Mouse (Mus musculus) kidney, embryonic 14.5 days (tissue): ENCODE measurements around the gene Lrrc36. TPM values are rescaled to one million over a fixed set of nuclear protein-coding genes. Genes with fewer than 3 reads are reported as not detected.
A peak's percentile ranks its signal among the peaks of the same experiment; 100 is the strongest.

Experiments
- ATAC-seq: fragments of 200-750 bp; cut with Nextera tagmentation; 2 replicates; pipeline ENCODE4 v1.8.0; 2017; ENCODE audit warnings: moderate number of reproducible peaks, mild to moderate bottlenecking, moderate TSS enrichment, moderate library complexity; ENCODE audit not compliant: low FRiP score, low TSS enrichment
- H3K27ac ChIP-seq: fragments of 300-500 bp; sonication (generic); 2 replicates; pipeline ENCODE4 v1.5.1; 2014; ENCODE audit warnings: low read depth, mild to moderate bottlenecking, low read length, moderate library complexity, mixed read lengths
- H3K27me3 ChIP-seq: fragments of 300-500 bp; sonication (generic); 2 replicates; pipeline ENCODE4 v1.6.1; 2014; ENCODE audit warnings: mild to moderate bottlenecking, low read length; ENCODE audit not compliant: control insufficient read depth, insufficient read depth
- H3K36me3 ChIP-seq: fragments of 300-500 bp; sonication (generic); 2 replicates; pipeline ENCODE4 v1.6.1; 2014; ENCODE audit warnings: low read length, mixed read lengths; ENCODE audit not compliant: control insufficient read depth, insufficient read depth
- H3K4me1 ChIP-seq: fragments of 300-500 bp; sonication (generic); 2 replicates; pipeline ENCODE4 v1.6.1; 2014; ENCODE audit warnings: low read length, mixed read lengths; ENCODE audit not compliant: control insufficient read depth, insufficient read depth
- H3K4me2 ChIP-seq: fragments of 300-500 bp; sonication (generic); replicated peaks from 2 replicates; pipeline ENCODE4 v1.6.1; 2014; ENCODE audit warnings: low read depth, mild to moderate bottlenecking, low read length
- H3K4me3 ChIP-seq: fragments of 300-500 bp; sonication (generic); 2 replicates; pipeline ENCODE4 v1.5.1; 2014; ENCODE audit warnings: mild to moderate bottlenecking, low read length
- H3K9ac ChIP-seq: fragments of 300-500 bp; sonication (generic); 2 replicates; pipeline ENCODE4 v1.6.1; 2014; ENCODE audit warnings: low read depth, mild to moderate bottlenecking, low read length, moderate library complexity
- H3K9me3 ChIP-seq: fragments of 300-500 bp; sonication (generic); 2 replicates; pipeline ENCODE4 v1.6.1; 2016; ENCODE audit warnings: low read length; ENCODE audit not compliant: control insufficient read depth
- WGBS: fragments of 180-500 bp; shearing (Covaris S2); extraction: QIAGEN DNeasy Blood & Tissue Kit; methylation state at CpG from one replicate; pipeline ENCODE4 v1.1.7; 2014; 5-methylcytosine and 5-hydroxymethylcytosine counted together
- polyA plus RNA-seq: library from polyadenylated mRNA; unstranded; fragments of >200 nt; fragmentation: Nextera tagmentation; extraction: Ambion mirVana; gene quantifications from 2 replicates; pipeline ENCODE4 v1.2.1, GENCODE M21; 2014

Gene Lrrc36
- polyA plus RNA-seq, 1 experiment from 2014 or later, result not detected

GRCm38 (mm10) chr8:105436218-105436617, 22.8 kb downstream of the Lrrc36 start:
- H3K4me1 ChIP-seq, result no peaks in the 10 kb centered on the region
- no peak overlapping the region for H3K9ac ChIP-seq
- no peak overlapping the region for H3K4me2 ChIP-seq
- H3K9me3 ChIP-seq, result no peaks in the 10 kb centered on the region
- no peaks in the 10 kb centered on the region for H3K36me3 ChIP-seq
- WGBS, result 75% methylated on average over 5 of the region's 5 CpGs
- H3K27me3 ChIP-seq, result no peaks in the 10 kb centered on the region
- no peak overlapping the region for H3K27ac ChIP-seq
- H3K4me3 ChIP-seq, result no peak overlapping the region
- ATAC-seq, result no peak

DNA sequence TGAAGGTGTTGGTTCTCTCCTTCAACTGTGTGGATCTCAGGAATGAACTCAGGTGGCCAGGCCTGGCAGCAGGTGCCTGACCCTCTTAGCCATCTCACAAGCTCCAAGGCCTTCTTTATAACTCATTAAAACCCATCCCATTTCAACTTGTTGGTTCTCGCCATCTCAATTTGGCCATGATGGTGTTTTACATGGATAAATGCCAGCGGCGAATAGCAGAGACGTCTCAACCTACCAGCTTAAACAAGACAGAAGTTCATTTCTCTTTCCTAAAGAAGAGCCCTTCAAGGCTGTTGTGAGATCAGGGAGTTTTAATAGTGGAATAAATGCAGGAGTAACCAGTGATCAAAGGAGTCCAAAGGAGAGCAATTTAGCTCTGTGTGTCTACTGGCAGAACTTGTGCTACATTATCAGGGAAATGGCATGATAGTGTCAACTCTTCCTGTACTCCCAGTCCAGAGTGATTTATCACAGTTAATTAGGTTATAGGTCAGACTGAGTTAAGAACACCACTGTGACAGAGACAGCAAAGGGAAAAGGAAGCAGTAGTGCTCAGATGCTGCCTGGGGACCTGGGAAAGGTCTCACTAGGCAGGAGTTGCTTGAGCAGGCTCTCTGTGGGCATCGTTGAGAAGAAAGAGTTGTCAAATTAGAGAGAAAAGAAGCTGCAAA, 23.8 kb downstream of the Lrrc36 start:
- no peak overlapping the region for H3K9ac ChIP-seq
- WGBS, result 81% methylated on average over 5 of the region's 5 CpGs
- no peak for ATAC-seq
- no peak overlapping the region for H3K27ac ChIP-seq
- H3K4me3 ChIP-seq, result no peak overlapping the region
- H3K9me3 ChIP-seq, result no peaks in the 10 kb centered on the region
- no peaks in the 10 kb centered on the region for H3K36me3 ChIP-seq
- no peak overlapping the region for H3K4me2 ChIP-seq
- no peaks in the 10 kb centered on the region for H3K27me3 ChIP-seq
- no peaks in the 10 kb centered on the region for H3K4me1 ChIP-seq

DNA sequence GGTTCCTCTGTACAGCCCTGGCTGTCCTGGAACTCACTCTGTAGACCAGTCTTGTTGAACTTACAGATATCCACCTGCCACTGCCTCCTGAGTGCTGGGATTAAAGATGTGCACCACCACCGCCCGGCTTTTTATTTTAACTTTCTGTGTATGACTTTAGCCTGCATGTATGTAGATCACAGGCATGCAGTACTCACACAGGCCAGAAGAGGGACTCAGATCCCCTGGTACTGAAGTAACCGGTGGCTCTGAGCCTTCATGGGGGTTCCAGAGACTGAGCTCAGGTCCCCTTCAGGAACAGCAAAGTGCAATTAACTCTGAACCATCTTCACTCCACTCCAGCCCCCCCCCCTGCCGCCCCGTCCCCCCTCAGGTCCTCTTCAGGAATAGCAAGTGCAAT, 25.5 kb downstream of the Lrrc36 start:
- no peaks in the 10 kb centered on the region for H3K4me1 ChIP-seq
- 48% methylated on average over 5 of the region's 5 CpGs for WGBS
- no peak overlapping the region for H3K9ac ChIP-seq

GRCm38 (mm10) chr8:105441433-105441832, 28.1 kb downstream of the Lrrc36 start:
- Histone ChIP-seq H3K27ac (no peak overlapping the region), H3K4me1 (no peaks in the 10 kb centered on the region), H3K27me3 (no peaks in the 10 kb centered on the region), H3K4me2 (no peak overlapping the region), H3K4me3 (no peak overlapping the region), H3K9ac (no peak overlapping the region), H3K9me3 (no peaks in the 10 kb centered on the region), H3K36me3 (no peaks in the 10 kb centered on the region)
- 14% methylated on average over 6 of the region's 6 CpGs for WGBS
- ATAC-seq, result no peak

More for the DNA sequence above, 25.5 kb downstream of the Lrrc36 start:
- Histone ChIP-seq H3K27me3 (no peaks in the 10 kb centered on the region), H3K4me2 (no peak overlapping the region), H3K4me3 (no peak overlapping the region), H3K27ac (no peak overlapping the region), H3K9me3 (no peaks in the 10 kb centered on the region), H3K36me3 (no peaks in the 10 kb centered on the region)
- no peak for ATAC-seq

DNA sequence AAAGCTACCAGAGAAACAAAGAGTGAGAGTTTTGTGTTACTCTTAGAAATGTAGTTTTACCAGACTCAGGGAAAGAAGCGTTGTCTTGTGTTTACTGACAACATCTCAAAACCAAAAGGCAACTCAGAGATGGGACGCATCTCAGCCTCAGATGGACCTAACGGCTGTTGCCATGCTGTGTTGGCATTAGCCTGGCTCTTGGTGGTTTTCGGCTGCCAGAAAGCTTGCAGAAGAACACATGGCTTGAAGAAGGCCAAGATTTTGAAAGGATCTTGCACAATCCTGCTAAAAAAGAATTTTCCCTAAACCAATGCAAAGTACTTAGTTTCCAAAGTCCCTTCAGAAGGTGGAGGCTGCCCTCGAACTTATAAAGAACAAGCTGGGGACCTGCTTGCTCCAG, 29.3 kb downstream of the Lrrc36 start:
- H3K36me3 ChIP-seq, result no peaks in the 10 kb centered on the region
- H3K27me3 ChIP-seq, result no peaks in the 10 kb centered on the region
- H3K9me3 ChIP-seq, result no peaks in the 10 kb centered on the region
- H3K4me2 ChIP-seq, result no peak overlapping the region
- H3K4me1 ChIP-seq, result no peaks in the 10 kb centered on the region
- 85% methylated on average over 5 of the region's 5 CpGs for WGBS
- H3K4me3 ChIP-seq, result no peak overlapping the region
- H3K27ac ChIP-seq, result no peak overlapping the region
- no peak overlapping the region for H3K9ac ChIP-seq
- no peak for ATAC-seq

DNA sequence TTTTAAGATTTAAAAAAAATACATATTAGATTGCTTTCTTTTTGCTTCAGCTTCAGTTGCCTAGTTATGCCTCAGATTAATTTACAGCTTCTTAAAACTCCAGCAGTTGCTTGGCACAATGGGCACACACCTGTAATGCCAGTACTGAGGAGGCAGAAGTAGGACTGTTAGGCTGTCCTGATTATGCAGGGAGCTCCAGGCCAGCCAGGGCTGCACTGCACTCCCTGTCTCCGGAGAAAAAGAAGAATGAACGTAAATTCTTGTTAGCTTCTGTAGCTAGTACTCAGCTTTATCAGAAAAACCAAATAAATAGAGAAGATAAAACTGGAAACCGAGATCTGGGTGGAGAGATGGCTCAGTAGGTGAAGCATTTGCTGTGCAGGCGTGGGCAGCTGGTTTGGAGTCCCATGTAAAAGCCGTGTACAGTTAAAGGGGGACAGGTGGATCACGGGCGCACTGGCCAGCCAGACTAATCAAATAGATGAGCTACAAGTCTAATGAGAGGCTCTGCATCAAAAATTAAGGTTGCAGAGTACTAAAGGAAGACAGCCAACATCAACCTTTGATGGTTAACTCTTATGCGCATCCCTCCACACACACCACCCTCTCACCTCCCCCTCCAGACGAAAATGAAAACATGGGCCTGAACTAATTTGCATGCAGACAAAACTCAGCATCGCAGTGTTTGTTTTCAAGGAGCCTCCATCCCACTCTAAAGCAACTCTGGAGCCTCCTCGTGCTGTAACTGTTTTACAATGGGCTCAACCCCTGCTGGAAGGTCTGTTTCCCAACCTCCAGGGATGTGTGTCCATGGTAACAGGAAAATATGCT, 32.1 kb downstream of the Lrrc36 start:
- no peak overlapping the region for H3K4me2 ChIP-seq
- no peaks in the 10 kb centered on the region for H3K36me3 ChIP-seq
- no peaks in the 10 kb centered on the region for H3K9me3 ChIP-seq
- peak; percentile 73; the same call in 1 of the 2 replicates for ATAC-seq
- no peak overlapping the region for H3K4me3 ChIP-seq
- no peak overlapping the region for H3K9ac ChIP-seq
- H3K4me1 ChIP-seq, result no peaks in the 10 kb centered on the region
- H3K27me3 ChIP-seq, result no peaks in the 10 kb centered on the region
- 43% methylated on average over 11 of the region's 11 CpGs for WGBS
- 0 out of 2 replicates have a peak overlapping the region, but pooled peaks have one; percentile 6 for H3K27ac ChIP-seq

GRCm38 (mm10) chr8:105446127-105446552, 32.8 kb downstream of the Lrrc36 start:
- 0 out of 2 replicates have a peak, but pooled peaks have one; percentile 28 for ATAC-seq
- Histone ChIP-seq H3K4me1 (no peaks in the 10 kb centered on the region), H3K36me3 (no peaks in the 10 kb centered on the region), H3K9me3 (no peaks in the 10 kb centered on the region), H3K27me3 (no peaks in the 10 kb centered on the region), H3K27ac (no peak overlapping the region), H3K4me2 (no peak overlapping the region), H3K9ac (no peak overlapping the region), H3K4me3 (no peak overlapping the region)
- WGBS, result 24% methylated on average over 4 of the region's 4 CpGs

DNA sequence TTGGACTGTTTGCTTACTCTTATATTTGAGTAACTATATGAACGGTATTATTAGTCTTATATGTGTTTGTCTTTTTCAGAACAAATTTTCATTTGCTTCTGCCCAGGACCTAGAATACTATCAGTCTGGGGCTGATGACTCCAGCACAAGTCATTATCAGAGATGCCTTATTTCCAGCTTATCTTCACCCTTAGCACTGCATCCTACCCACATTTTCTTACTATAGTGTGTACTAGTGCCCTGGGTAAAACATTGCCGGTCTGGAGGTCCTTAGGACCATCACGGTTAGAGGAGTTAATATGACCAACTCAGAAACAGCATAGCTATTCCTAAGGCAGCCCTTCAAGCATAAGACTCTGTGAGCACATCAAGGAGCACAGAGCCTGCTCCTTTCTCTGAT, 34.8 kb downstream of the Lrrc36 start:
- H3K36me3 ChIP-seq, result no peaks in the 10 kb centered on the region
- ATAC-seq, result no peak
- 90% methylated on average over 3 of the region's 3 CpGs for WGBS

DNA sequence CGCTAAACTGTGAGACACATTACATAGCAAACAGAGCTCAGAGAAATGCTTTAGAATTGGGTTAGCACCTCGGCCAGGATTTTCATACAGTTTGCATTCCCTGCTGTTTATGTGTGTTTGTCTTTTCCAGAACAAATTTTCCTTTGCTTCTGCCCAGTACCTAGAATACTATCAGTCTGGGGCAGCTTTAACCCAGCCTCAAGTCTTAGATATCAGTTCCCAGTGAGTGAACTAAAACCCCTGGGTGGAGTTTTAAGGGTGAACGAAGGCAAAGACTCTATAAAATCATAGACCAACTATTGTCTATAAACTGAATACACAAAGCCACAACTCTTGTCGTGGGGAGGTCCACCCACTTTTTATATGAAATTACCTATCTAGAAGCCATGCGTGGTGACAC, 35.2 kb downstream of the Lrrc36 start:
- Histone ChIP-seq H3K9me3 (no peaks in the 10 kb centered on the region), H3K4me2 (no peak overlapping the region), H3K27me3 (no peaks in the 10 kb centered on the region), H3K4me3 (no peak overlapping the region), H3K36me3 (no peaks in the 10 kb centered on the region), H3K27ac (no peak overlapping the region), H3K9ac (no peak overlapping the region), H3K4me1 (no peaks in the 10 kb centered on the region)
- 90% methylated on average over 5 of the region's 5 CpGs for WGBS
- no peak for ATAC-seq

More for the DNA sequence above, 34.8 kb downstream of the Lrrc36 start:
- H3K27me3 ChIP-seq, result no peaks in the 10 kb centered on the region
- no peaks in the 10 kb centered on the region for H3K9me3 ChIP-seq
- no peak overlapping the region for H3K4me2 ChIP-seq
- no peaks in the 10 kb centered on the region for H3K4me1 ChIP-seq
- H3K4me3 ChIP-seq, result no peak overlapping the region
- no peak overlapping the region for H3K27ac ChIP-seq
- H3K9ac ChIP-seq, result no peak overlapping the region
